Mouse (Mus musculus): ENCODE data around the gene Slc46a3. TPM values are rescaled to one million over a fixed set of nuclear protein-coding genes. Genes with fewer than 3 reads are reported as not detected.

Slc46a3 gene
- total and polyA plus RNA-seq, 3 experiments: 4.8 to 6.6 (median 6.5) TPM

- Histone ChIP-seq H3K4me3 (replicated peaks in 1 of 3; ENCODE audit: low read depth in 2 of 3, low read length in 2 of 3, poor library complexity in 1 of 3) (no peak overlapping the region), H3K4me1 (ENCODE audit: control insufficient read depth in 1 of 2, insufficient read depth in 2 of 2) (peaks cover 8 to 24% of the 10 kb centered on the region in 2 experiments; a peak in 3 of 4 replicates)
- dilution Hi-C loops (cut with MboI; ENCODE audit: extremely low pct_ligation_motif_present, extremely low pct_unique_long_range_greater_than_20kb, low sequenced_read_pairs): no loop called here
Measured at GRCm38 (mm10) chr5:147902008-147902757, 7.6 kb upstream of the Slc46a3 start.

DNA sequence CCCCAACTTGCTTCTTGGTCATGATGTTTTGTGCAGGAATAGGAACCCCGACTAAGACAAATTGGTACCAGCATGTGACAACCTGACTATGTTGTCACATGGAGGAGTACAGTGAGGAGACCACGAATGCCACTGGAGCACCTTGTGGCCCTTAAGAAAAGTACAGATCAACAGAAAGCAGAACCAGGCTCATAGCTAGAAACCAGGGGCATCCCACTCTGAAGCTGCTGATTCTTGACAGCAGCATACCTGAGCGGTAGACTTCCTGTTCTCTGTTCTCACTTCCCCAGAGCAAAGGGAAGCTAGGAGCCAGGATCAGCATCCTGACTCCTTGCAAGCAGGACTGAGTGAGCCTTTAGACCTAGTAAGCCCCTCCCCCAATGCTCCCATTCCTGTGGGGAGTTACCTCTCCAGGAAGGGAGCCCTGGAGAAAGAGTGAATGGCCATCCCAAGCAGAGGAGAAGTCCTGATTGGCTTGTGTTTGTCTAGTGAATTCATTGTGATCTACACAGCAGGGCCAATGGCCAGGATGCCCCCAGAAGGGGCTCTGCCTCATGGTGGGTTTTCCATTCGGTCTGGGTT, 4.4 kb upstream of the Slc46a3 start:
- Histone ChIP-seq H3K36me3 (replicated peaks in 1 of 2; ENCODE audit: control insufficient read depth in 1 of 2, insufficient read depth in 1 of 2, low read length in 1 of 2) (no peaks in the 10 kb centered on the region), H3K4me1 (ENCODE audit: control insufficient read depth in 1 of 2, insufficient read depth in 2 of 2) (peaks cover 15 to 41% of the 10 kb centered on the region in 2 experiments), H3K27ac (ENCODE audit: insufficient read depth, low read depth) (no peak overlapping the region), H3K4me2 (ENCODE audit: insufficient read depth, low read depth, poor library complexity, severe bottlenecking) (no peak overlapping the region), H3K79me2 (replicated peaks; ENCODE audit: control insufficient read depth, extremely low read depth, insufficient read depth, poor library complexity, severe bottlenecking) (no peaks in the 10 kb centered on the region), H3K9me3 (replicated peaks; ENCODE audit: low read length) (no peaks in the 10 kb centered on the region), H3K4me3 (replicated peaks in 1 of 3; ENCODE audit: low read depth in 2 of 3, low read length in 2 of 3, poor library complexity in 1 of 3) (no peak overlapping the region), H3K27me3 (replicated peaks) (no peaks in the 10 kb centered on the region), H3K9ac (ENCODE audit: insufficient read depth, low read depth) (no peak overlapping the region)
- peak; percentile 71 for DNase-seq (ENCODE audit: extremely low read depth)
- in situ Hi-C loops (cut with MboI; ENCODE audit: low pct_ligation_motif_present, low pct_unique_long_range_greater_than_20kb, low sequenced_read_pairs) (no loop called here), dilution Hi-C loops (cut with MboI; ENCODE audit: extremely low pct_ligation_motif_present, extremely low pct_unique_long_range_greater_than_20kb, low sequenced_read_pairs) (no loop called here)
- TF ChIP-seq MAZ (IDR thresholded peaks at IDR 0.05; ENCODE audit: low read depth, low read length): no peak
- peak; percentile 39; the same call in 1 of the 2 replicates for TF ChIP-seq ELF1 (IDR thresholded peaks at IDR 0.05; ENCODE audit: low read depth, low read length)
- TF ChIP-seq TCF12 (IDR thresholded peaks at IDR 0.05; ENCODE audit: low read depth, low read length): no peak
- TF ChIP-seq MAX (IDR thresholded peaks at IDR 0.05; ENCODE audit: low read length): 0 out of 2 replicates have a peak, but pooled peaks have one; percentile 40
- TF ChIP-seq MAFK (IDR thresholded peaks at IDR 0.05; ENCODE audit: insufficient replicate concordance, low read length): no peak
- 0 out of 2 replicates have a peak, but pooled peaks have one; percentile 65 for TF ChIP-seq TBP (conservative IDR thresholded peaks at IDR 0.05; ENCODE audit: low read depth, low read length)
- no peak for TF ChIP-seq GABPA (IDR thresholded peaks at IDR 0.05; ENCODE audit: insufficient replicate concordance, low read depth, low read length)
- TF ChIP-seq RCOR1 (conservative IDR thresholded peaks at IDR 0.05; ENCODE audit: low read depth, low read length): no peak
- TF ChIP-seq E2F4 (IDR thresholded peaks at IDR 0.05; ENCODE audit: insufficient replicate concordance, low read depth, low read length): no peak
- TF ChIP-seq SMC3 (IDR thresholded peaks at IDR 0.05; ENCODE audit: low read depth, low read length): no peak
- peak in 1 of 2 experiments; percentile 33; a peak in 2 of 4 replicates for TF ChIP-seq CTCF (conservative IDR thresholded peaks at IDR 0.05 in 1 of 2, IDR thresholded peaks at IDR 0.05 in 1 of 2; ENCODE audit: low read depth in 2 of 2, low read length in 2 of 2)
- TF ChIP-seq MYC (IDR thresholded peaks at IDR 0.05; ENCODE audit: low read depth, low read length): 0 out of 2 replicates have a peak, but pooled peaks have one; percentile 13
- no peak for TF ChIP-seq ETS1 (conservative IDR thresholded peaks at IDR 0.05; ENCODE audit: low read depth, low read length)
- peak; percentile 86 for TF ChIP-seq IRF4 (IDR thresholded peaks at IDR 0.05; ENCODE audit: low read depth, low read length)
- TF ChIP-seq KAT2A (IDR thresholded peaks at IDR 0.05; ENCODE audit: insufficient replicate concordance, low read length): no peak
- TF ChIP-seq ZNF384 (IDR thresholded peaks at IDR 0.05; ENCODE audit: low read depth, low read length): no peak
- no peak for TF ChIP-seq SIN3A (IDR thresholded peaks at IDR 0.05; ENCODE audit: low read length)
- no peak; the same call in 1 of the 2 replicates for TF ChIP-seq MXI1 (IDR thresholded peaks at IDR 0.05; ENCODE audit: low read depth, low read length)
- TF ChIP-seq MEF2A (IDR thresholded peaks at IDR 0.05; ENCODE audit: borderline replicate concordance, low read depth, low read length): peak; percentile 35; the same call in 1 of the 2 replicates
- no peak for TF ChIP-seq NRF1 (IDR thresholded peaks at IDR 0.05; ENCODE audit: low read depth, low read length)
- TF ChIP-seq CHD2 (IDR thresholded peaks at IDR 0.05; ENCODE audit: low read length): no peak
- TF ChIP-seq USF1 (IDR thresholded peaks at IDR 0.05; ENCODE audit: low read depth, low read length): no peak
- TF ChIP-seq EP300 (IDR thresholded peaks at IDR 0.05; ENCODE audit: low read length): peak; percentile 83
- TF ChIP-seq ZC3H11A (IDR thresholded peaks at IDR 0.05; ENCODE audit: low read depth, low read length): no peak
- no peak for TF ChIP-seq ZMIZ1 (IDR thresholded peaks at IDR 0.05; ENCODE audit: low read depth, low read length)
- no peak for TF ChIP-seq NELFE (IDR thresholded peaks at IDR 0.05; ENCODE audit: low read depth, low read length)
- TF ChIP-seq JUN (IDR thresholded peaks at IDR 0.05; ENCODE audit: insufficient read depth, low read depth, low read length): no peak
- TF ChIP-seq BHLHE40 (IDR thresholded peaks at IDR 0.05; ENCODE audit: low read depth, low read length): peak; percentile 10; the same call in 1 of the 2 replicates
- TF ChIP-seq ZKSCAN1 (IDR thresholded peaks at IDR 0.05; ENCODE audit: borderline replicate concordance, low read depth, low read length): no peak

More at GRCm38 (mm10) chr5:147902008-147902757, 7.6 kb upstream of the Slc46a3 start:
- Histone ChIP-seq H3K27me3 (replicated peaks) (no peaks in the 10 kb centered on the region), H3K9ac (ENCODE audit: insufficient read depth, low read depth) (no peak overlapping the region), H3K9me3 (replicated peaks; ENCODE audit: low read length) (no peaks in the 10 kb centered on the region), H3K4me2 (ENCODE audit: insufficient read depth, low read depth, poor library complexity, severe bottlenecking) (no peak overlapping the region), H3K36me3 (replicated peaks in 1 of 2; ENCODE audit: control insufficient read depth in 1 of 2, insufficient read depth in 1 of 2, low read length in 1 of 2) (no peaks in the 10 kb centered on the region), H3K79me2 (replicated peaks; ENCODE audit: control insufficient read depth, extremely low read depth, insufficient read depth, poor library complexity, severe bottlenecking) (no peaks in the 10 kb centered on the region), H3K27ac (ENCODE audit: insufficient read depth, low read depth) (no peak overlapping the region)
- no peak for DNase-seq (ENCODE audit: extremely low read depth)
- TF ChIP-seq UBTF (IDR thresholded peaks at IDR 0.05; ENCODE audit: low read depth, low read length) (no peak), HCFC1 (IDR thresholded peaks at IDR 0.05; ENCODE audit: low read depth, low read length) (no peak)
- in situ Hi-C loops (cut with MboI; ENCODE audit: low pct_ligation_motif_present, low pct_unique_long_range_greater_than_20kb, low sequenced_read_pairs): no loop called here
